Mouse (Mus musculus): Measurements from ENCODE around the gene Snrnp25.
"Not testable (repeated sequence)": the region's sequence is repeated elsewhere in the genome, so short reads cannot be mapped to it uniquely, and the experiment has no call there.

Gene Snrnp25

GRCm38 (mm10) chr11:32194626-32195025, 10.6 kb upstream of the Snrnp25 start:
- no peak for DNase-seq (ENCODE audit: low spot score in 2 of 2)

- DNase-seq (ENCODE audit: low spot score in 2 of 2): no peak
Observed at GRCm38 (mm10) chr11:32195867-32196540, 9.2 kb upstream of the Snrnp25 start.

- no peak for DNase-seq (ENCODE audit: low spot score in 2 of 2)
Observed at GRCm38 (mm10) chr11:32196727-32197126, 8.5 kb upstream of the Snrnp25 start.

- DNase-seq (ENCODE audit: low spot score in 2 of 2): no peak
Observed at GRCm38 (mm10) chr11:32197766-32198165, 7.4 kb upstream of the Snrnp25 start.

GRCm38 (mm10) chr11:32198256-32198955, 6.8 kb upstream of the Snrnp25 start:
- no peak for DNase-seq (ENCODE audit: low spot score in 2 of 2)

- no peak for DNase-seq (ENCODE audit: low spot score in 2 of 2)
Observed at GRCm38 (mm10) chr11:32199230-32199629, 6.0 kb upstream of the Snrnp25 start.

- no peak for DNase-seq (ENCODE audit: low spot score in 2 of 2)
Observed at GRCm38 (mm10) chr11:32200075-32200601, 5.1 kb upstream of the Snrnp25 start, which contains the start of gene Il9r. Il9r (minus strand) TSS chr11:32200279.

- DNase-seq (ENCODE audit: low spot score in 2 of 2): not testable (repeated sequence)
Observed at GRCm38 (mm10) chr11:32200992-32201391, 4.2 kb upstream of the Snrnp25 start.

- no peak for DNase-seq (ENCODE audit: low spot score in 2 of 2)
Observed at GRCm38 (mm10) chr11:32201922-32202685, 3.1 kb upstream of the Snrnp25 start.

GRCm38 (mm10) chr11:32210623-32211022, 5.4 kb downstream of the Snrnp25 start:
- no peak for DNase-seq (ENCODE audit: low spot score in 2 of 2)

GRCm38 (mm10) chr11:32215372-32216162, 10.4 kb downstream of the Snrnp25 start:
- no peak for DNase-seq (ENCODE audit: low spot score in 2 of 2)

GRCm38 (mm10) chr11:32216851-32217250, 11.6 kb downstream of the Snrnp25 start:
- no peak for DNase-seq (ENCODE audit: low spot score in 2 of 2)

GRCm38 (mm10) chr11:32218501-32219050, 13.4 kb downstream of the Snrnp25 start:
- DNase-seq (ENCODE audit: low spot score in 2 of 2): no peak

GRCm38 (mm10) chr11:32219287-32219686, 14.1 kb downstream of the Snrnp25 start:
- DNase-seq (ENCODE audit: low spot score in 2 of 2): no peak

GRCm38 (mm10) chr11:32220607-32221224, 15.5 kb downstream of the Snrnp25 start:
- DNase-seq (ENCODE audit: low spot score in 2 of 2): no peak

GRCm38 (mm10) chr11:32221225-32221950, 16.2 kb downstream of the Snrnp25 start:
- DNase-seq (ENCODE audit: low spot score in 2 of 2): no peak

- DNase-seq (ENCODE audit: low spot score in 2 of 2): no peak
Observed at GRCm38 (mm10) chr11:32221951-32222409, 16.8 kb downstream of the Snrnp25 start, which contains the start of gene Rhbdf1. Rhbdf1 (minus strand) TSS chr11:32222300.

GRCm38 (mm10) chr11:32222570-32223194, 17.5 kb downstream of the Snrnp25 start:
- no peak for DNase-seq (ENCODE audit: low spot score in 2 of 2)

GRCm38 (mm10) chr11:32223297-32223967, 18.2 kb downstream of the Snrnp25 start:
- no peak for DNase-seq (ENCODE audit: low spot score in 2 of 2)
